In genomic region chr1:106814864-106815263, GRCm38 (mm10) we compare ENCODE assay signal across 30 mouse cellular contexts. TPM values are rescaled to one million over a fixed set of nuclear protein-coding genes. Genes with fewer than 3 reads are reported as not detected.
A peak's percentile ranks its signal among the peaks of the same experiment; 100 is the strongest.
DNase-seq lines count a peak whose midpoint lies in the region; ATAC-seq and TF ChIP-seq lines count a peak whose summit lies in the region.
"Had no signal": no experiment of that assay in that cellular context is flagged by ENCODE, and none has a peak within 500 bp of the region (broad histone marks: within the 10 kb centered on the region; RNA-seq: fewer than 3 reads in every experiment).

No protein-coding gene starts in this region.

- peaks cover 0 to 4% of the 10 kb centered on the region in 2 experiments; a peak in 1 of 4 replicates for H3K4me1 ChIP-seq in CH12.LX (ENCODE audit: control insufficient read depth in 1 of 2, insufficient read depth in 2 of 2)
- H3K4me1 ChIP-seq: forebrain, embryonic 10.5 days; forebrain, embryonic 13.5 days; hindbrain, embryonic 13.5 days; intestine, embryonic 15.5 days had no signal

- H3K9ac ChIP-seq in CH12.LX (ENCODE audit: insufficient read depth, low read depth), result no peak overlapping the region
- H3K9ac ChIP-seq: forebrain, embryonic 13.5 days; hindbrain, embryonic 13.5 days; intestine, embryonic 15.5 days had no signal

- H3K9me3 ChIP-seq in CH12.LX (replicated peaks; ENCODE audit: low read length), result no peaks in the 10 kb centered on the region
- H3K9me3 ChIP-seq: forebrain, embryonic 10.5 days; forebrain, embryonic 13.5 days; hindbrain, embryonic 13.5 days; intestine, embryonic 15.5 days had no signal

- TF ChIP-seq RAD21 in CH12.LX (IDR thresholded peaks at IDR 0.05; ENCODE audit: low read depth, low read length), result no peak

- in situ Hi-C loops in CH12.LX (cut with MboI; ENCODE audit: low pct_ligation_motif_present, low pct_unique_long_range_greater_than_20kb, low sequenced_read_pairs), result loop anchor here (10.0 kb wide), 1 partner anchor 70 kb away; no protein-coding TSS in a partner anchor

- no peak overlapping the region for H3K4me3 ChIP-seq in CH12.LX (replicated peaks in 1 of 3; ENCODE audit: low read depth in 2 of 3, low read length in 2 of 3, poor library complexity in 1 of 3)
- H3K4me3 ChIP-seq: forebrain, embryonic 10.5 days; forebrain, embryonic 13.5 days; hindbrain, embryonic 13.5 days; intestine, embryonic 15.5 days had no signal

- peak; percentile 55 for ATAC-seq in common myeloid progenitor, adult 5-6 weeks (replicated peaks; ENCODE audit: low read depth, poor library complexity, severe bottlenecking)
- ATAC-seq in megakaryocyte, adult 5-6 weeks (ENCODE audit: poor library complexity, severe bottlenecking), result peak; percentile 63
- ATAC-seq: CD4-positive, CD25-positive, alpha-beta regulatory T cell, adult 4 months; forebrain, embryonic 13.5 days; forebrain, embryonic 16.5 days; hindbrain, embryonic 16.5 days; intestine, embryonic 15.5 days; Patski had no signal

- no peak overlapping the region for H3K27ac ChIP-seq in CH12.LX (ENCODE audit: insufficient read depth, low read depth)
- H3K27ac ChIP-seq: forebrain, embryonic 10.5 days; forebrain, embryonic 13.5 days; hindbrain, embryonic 13.5 days; intestine, embryonic 15.5 days had no signal

- peak overlapping the region; percentile 29 for H3K4me2 ChIP-seq in CH12.LX (ENCODE audit: insufficient read depth, low read depth, poor library complexity, severe bottlenecking)
- H3K4me2 ChIP-seq: forebrain, embryonic 13.5 days; heart, embryonic 11.5 days; hindbrain, embryonic 13.5 days; intestine, embryonic 15.5 days had no signal

- TF ChIP-seq EP300 in CH12.LX (IDR thresholded peaks at IDR 0.05; ENCODE audit: low read length), result no peak

- no peaks in the 10 kb centered on the region for H3K27me3 ChIP-seq in CH12.LX (replicated peaks)
- H3K27me3 ChIP-seq: forebrain, embryonic 13.5 days; hindbrain, embryonic 13.5 days; intestine, embryonic 15.5 days had no signal

- no peak for TF ChIP-seq POLR2A in CH12.LX (IDR thresholded peaks at IDR 0.05; ENCODE audit: low read depth, low read length)

- no peaks in the 10 kb centered on the region for H3K79me2 ChIP-seq in CH12.LX (replicated peaks; ENCODE audit: control insufficient read depth, extremely low read depth, insufficient read depth, poor library complexity, severe bottlenecking)

- no peak for TF ChIP-seq CTCF in CH12.LX (conservative IDR thresholded peaks at IDR 0.05 in 1 of 2, IDR thresholded peaks at IDR 0.05 in 1 of 2; ENCODE audit: low read depth in 2 of 2, low read length in 2 of 2)

- DNase-seq in CH12.LX (ENCODE audit: extremely low read depth), result no peak
- no peak for DNase-seq in right cerebral cortex, adult 18-20 months
- no peak for DNase-seq in embryo, embryonic 10.5 days (ENCODE audit: low spot score)
- no peak for DNase-seq in adrenal gland, adult 8-10 months
- DNase-seq: adrenal gland, postnatal 14 days; cerebellum, adult 11-12 months; cerebellum, adult 8-10 months; cerebellum, postnatal 25 days; gastrocnemius, postnatal 10 days; gastrocnemius, postnatal 36 days; kidney, adult 18-20 months had no signal

- no peaks in the 10 kb centered on the region for H3K36me3 ChIP-seq in CH12.LX (replicated peaks in 1 of 2; ENCODE audit: control insufficient read depth in 1 of 2, insufficient read depth in 1 of 2, low read length in 1 of 2)
- H3K36me3 ChIP-seq: forebrain, embryonic 10.5 days; hindbrain, embryonic 13.5 days; intestine, embryonic 15.5 days had no signal

- dilution Hi-C loops in CH12.LX (cut with MboI; ENCODE audit: extremely low pct_ligation_motif_present, extremely low pct_unique_long_range_greater_than_20kb, low sequenced_read_pairs), result no loop called here

TF ChIP-seq in CH12.LX, 34 proteins besides CTCF, POLR2A, EP300 and RAD21:
- TF ChIP-seq PAX5 (IDR thresholded peaks at IDR 0.05; ENCODE audit: low read length) (no peak), ETS1 (conservative IDR thresholded peaks at IDR 0.05; ENCODE audit: low read depth, low read length) (no peak), UBTF (IDR thresholded peaks at IDR 0.05; ENCODE audit: low read depth, low read length) (no peak), ZNF384 (IDR thresholded peaks at IDR 0.05; ENCODE audit: low read depth, low read length) (no peak), IRF4 (IDR thresholded peaks at IDR 0.05; ENCODE audit: low read depth, low read length) (no peak), E2F4 (IDR thresholded peaks at IDR 0.05; ENCODE audit: insufficient replicate concordance, low read depth, low read length) (no peak), ELF1 (IDR thresholded peaks at IDR 0.05; ENCODE audit: low read depth, low read length) (no peak), MAZ (IDR thresholded peaks at IDR 0.05; ENCODE audit: low read depth, low read length) (no peak), NRF1 (IDR thresholded peaks at IDR 0.05; ENCODE audit: low read depth, low read length) (no peak), CHD1 (IDR thresholded peaks at IDR 0.05; ENCODE audit: low read depth, low read length) (no peak)

RNA-seq across cellular contexts. Expression of gene Vps4b, which starts 18.3 kb away (rescaled TPM):
- total RNA-seq in CH12.LX (2012; rRNA removed) (42.0 and 48.5 TPM in 2 replicates), CH12.LX (2014; rRNA removed) (51.4 and 56.3 TPM in 2 replicates)
- polyA plus RNA-seq in CH12.LX (2012; ENCODE audit: insufficient read length, low read depth), result 92.0 and 101 TPM in 2 replicates
- 104 and 109 TPM in 2 replicates for total RNA-seq in common myeloid progenitor, adult 5-6 weeks (2017)
- 84.6 and 117 TPM in 2 replicates for total RNA-seq in megakaryocyte, adult 5-6 weeks (2015)
- 95.5 and 121 TPM in 2 replicates for total RNA-seq in megakaryocyte, adult 5-6 weeks (2017)
- 100 to 1,000 TPM in 3 of 4 experiments, 10 to 100 TPM in 1; 98.5 to 116 (median 108) TPM for total RNA-seq in adrenal gland, adult 8-10 months (2022)

RNA-seq across cellular contexts. Expression of gene Serpinb5, which starts 46.1 kb away (rescaled TPM):
- not detected in 2 replicates for total RNA-seq in CH12.LX (2012; rRNA removed)
- total RNA-seq in CH12.LX (2014; rRNA removed), result not detected in 2 replicates
- not detected in 2 replicates for polyA plus RNA-seq in CH12.LX (2012; ENCODE audit: insufficient read length, low read depth)
- not detected in 2 replicates for total RNA-seq in common myeloid progenitor, adult 5-6 weeks (2017)
- total RNA-seq in megakaryocyte, adult 5-6 weeks (2015), result not detected in 2 replicates
- not detected in 2 replicates for total RNA-seq in megakaryocyte, adult 5-6 weeks (2017)
- total RNA-seq in adrenal gland, adult 8-10 months (2022), result not detected
- total RNA-seq: adrenal gland, adult 18-20 months; adrenal gland, postnatal 14 days; adrenal gland, postnatal 4 days; gastrocnemius, adult 18-20 months; gastrocnemius, postnatal 10 days; gastrocnemius, postnatal 36 days; heart, postnatal 25 days; hematopoietic stem cell, adult 5-6 weeks had no signal
- polyA plus RNA-seq: C2C12; CD4-positive, CD25-positive, alpha-beta regulatory T cell, adult 4 months; forebrain, embryonic 10.5 days; forebrain, embryonic 13.5 days; forebrain, embryonic 16.5 days; heart, embryonic 14.5 days; heart, postnatal 0 days; hindbrain, embryonic 13.5 days; hindbrain, embryonic 16.5 days; Patski had no signal

RNA-seq across cellular contexts. Expression of gene Kdsr, which starts 55.3 kb away (rescaled TPM):
- total RNA-seq in CH12.LX (2012; rRNA removed), result 4.7 and 6.4 TPM in 2 replicates
- total RNA-seq in CH12.LX (2014; rRNA removed), result 3.3 and 3.8 TPM in 2 replicates
- 6.3 and 8.5 TPM in 2 replicates for polyA plus RNA-seq in CH12.LX (2012; ENCODE audit: insufficient read length, low read depth)
- 42.7 and 47.9 TPM in 2 replicates for total RNA-seq in common myeloid progenitor, adult 5-6 weeks (2017)
- 6.5 and 7.1 TPM in 2 replicates for total RNA-seq in megakaryocyte, adult 5-6 weeks (2015)
- 13.7 and 17.8 TPM in 2 replicates for total RNA-seq in megakaryocyte, adult 5-6 weeks (2017)
- total RNA-seq in adrenal gland, adult 8-10 months (2022), result 10 to 100 TPM; 43.0 to 45.7 (median 45.4) TPM
